Mouse (Mus musculus): ENCODE data around the gene Morn5. TPM values are rescaled to one million over a fixed set of nuclear protein-coding genes. Genes with fewer than 3 reads are reported as not detected.

Gene Morn5
- under 1 TPM; 0.46 to 0.61 TPM for total RNA-seq (2021)
- long read RNA-seq, experiment 1, partial matches to known transcripts = 0 of 1 reads
- long read RNA-seq, experiment 1, other reads (novel, unspliced or antisense) = 0 of 1 reads
- long read RNA-seq, experiment 2 = 0 reads

- DNase-seq (ENCODE audit: low spot score in 2 of 2) = peak; percentile 99
Observed at GRCm38 (mm10) chr2:36048748-36049566, at the start of gene Morn5, which contains the start of gene Ndufa8. Gene Morn5 (plus strand): TSS chr2:36049458. Gene Ndufa8 (minus strand): TSS chr2:36049406.

- no peak for DNase-seq (ENCODE audit: low spot score in 2 of 2)
Observed at GRCm38 (mm10) chr2:36000390-36000789, 48.9 kb upstream of the Morn5 start.

GRCm38 (mm10) chr2:36002188-36002587 lies 47.1 kb upstream of the Morn5 start:
- no peak for DNase-seq (ENCODE audit: low spot score in 2 of 2)

GRCm38 (mm10) chr2:36008071-36008470 lies 41.2 kb upstream of the Morn5 start:
- peak in 1 of 2 experiments; percentile 47 for DNase-seq (ENCODE audit: low spot score in 2 of 2)

- DNase-seq (ENCODE audit: low spot score in 2 of 2) = peak; percentile 64 to 70
Observed at GRCm38 (mm10) chr2:36009386-36009785, 39.9 kb upstream of the Morn5 start.

- no peak for DNase-seq (ENCODE audit: low spot score in 2 of 2)
Observed at GRCm38 (mm10) chr2:36010579-36010978, 38.7 kb upstream of the Morn5 start.

- DNase-seq (ENCODE audit: low spot score in 2 of 2) = no peak
Observed at GRCm38 (mm10) chr2:36011331-36011825, 37.9 kb upstream of the Morn5 start.

- peak in 1 of 2 experiments; percentile 8 for DNase-seq (ENCODE audit: low spot score in 2 of 2)
Observed at GRCm38 (mm10) chr2:36013010-36013409, 36.2 kb upstream of the Morn5 start.

GRCm38 (mm10) chr2:36021385-36022159 lies 27.7 kb upstream of the Morn5 start:
- peak; percentile 59 to 70 for DNase-seq (ENCODE audit: low spot score in 2 of 2)

- peak; percentile 18 to 49 for DNase-seq (ENCODE audit: low spot score in 2 of 2)
Observed at GRCm38 (mm10) chr2:36023291-36023690, 26.0 kb upstream of the Morn5 start.

GRCm38 (mm10) chr2:36032884-36033283 lies 16.4 kb upstream of the Morn5 start:
- DNase-seq (ENCODE audit: low spot score in 2 of 2) = no peak

GRCm38 (mm10) chr2:36033966-36034365 lies 15.3 kb upstream of the Morn5 start:
- DNase-seq (ENCODE audit: low spot score in 2 of 2) = no peak

GRCm38 (mm10) chr2:36034898-36035297 lies 14.4 kb upstream of the Morn5 start:
- DNase-seq (ENCODE audit: low spot score in 2 of 2) = no peak

GRCm38 (mm10) chr2:36035413-36036081 lies 13.7 kb upstream of the Morn5 start:
- DNase-seq (ENCODE audit: low spot score in 2 of 2) = no peak

- no peak for DNase-seq (ENCODE audit: low spot score in 2 of 2)
Observed at GRCm38 (mm10) chr2:36039297-36039985, 9.8 kb upstream of the Morn5 start.

GRCm38 (mm10) chr2:36040872-36041271 lies 8.4 kb upstream of the Morn5 start:
- no peak for DNase-seq (ENCODE audit: low spot score in 2 of 2)

- no peak for DNase-seq (ENCODE audit: low spot score in 2 of 2)
Observed at GRCm38 (mm10) chr2:36048164-36048563, 1.1 kb upstream of the Morn5 start.

- no peak for DNase-seq (ENCODE audit: low spot score in 2 of 2)
Observed at GRCm38 (mm10) chr2:36049567-36049954, 303 bp downstream of the Morn5 start.

- DNase-seq (ENCODE audit: low spot score in 2 of 2) = no peak
Observed at GRCm38 (mm10) chr2:36053249-36053648, 4.0 kb downstream of the Morn5 start.

- no peak for DNase-seq (ENCODE audit: low spot score in 2 of 2)
Observed at GRCm38 (mm10) chr2:36056248-36056647, 7.0 kb downstream of the Morn5 start.

Data from adrenal gland, adult 18-20 months (tissue).